Mouse (Mus musculus) C2C12 (cell line): ENCODE measurements around the gene Olfr1357.

ENCODE experiments used
- CEBPB ChIP-seq: IDR thresholded peaks from one replicate; pipeline ENCODE4 v1.6.1; 2011; ENCODE audit warnings: low read depth, mild to moderate bottlenecking, control low read depth, moderate library complexity
- CTCF ChIP-seq: IDR thresholded peaks from one replicate; pipeline ENCODE4 v1.5.1; 2011; ENCODE audit not compliant: control insufficient read depth, insufficient read depth, insufficient read length
- FOSL1 ChIP-seq: IDR thresholded peaks from one replicate; pipeline ENCODE4 v1.8.0; 2011; ENCODE audit warnings: mild to moderate bottlenecking, low read length; ENCODE audit not compliant: poor library complexity, insufficient read depth, severe bottlenecking
- MAX ChIP-seq: IDR thresholded peaks from one replicate; pipeline ENCODE4 v1.6.1; 2011; ENCODE audit warnings: mild to moderate bottlenecking, control low read depth
- USF1 ChIP-seq: IDR thresholded peaks from one replicate; pipeline ENCODE4 v1.6.1; 2011; ENCODE audit warnings: low read depth, mild to moderate bottlenecking, control low read depth, moderate library complexity

GRCm38 (mm10) chr10:78589901-78590300 lies 28.0 kb downstream of the Olfr1357 start:
- TF ChIP-seq CTCF, result no peak
- no peak for TF ChIP-seq CEBPB
- no peak for TF ChIP-seq MAX
- no peak for TF ChIP-seq USF1
- TF ChIP-seq FOSL1, result no peak
